Mouse (Mus musculus): ENCODE measurements around the gene Fbll1. TPM values are rescaled to one million over a fixed set of nuclear protein-coding genes. Genes with fewer than 3 reads are reported as not detected.

Fbll1 gene
- polyA plus RNA-seq, 1 experiment from 2014 or later = 0.62 TPM

- Histone ChIP-seq H3K9ac (ENCODE audit: low read length) (0 out of 2 replicates have a peak overlapping the region, but pooled peaks have one; percentile 35), H3K4me3 (ENCODE audit: low read depth, low read length) (peak overlapping the region; percentile 23), H3K9me3 (ENCODE audit: control insufficient read depth, low read length) (no peaks in the 10 kb centered on the region), H3K4me2 (replicated peaks; ENCODE audit: low read depth) (peak overlapping the region; percentile 43), H3K27me3 (ENCODE audit: control insufficient read depth, insufficient read depth, low read length) (no peaks in the 10 kb centered on the region), H3K36me3 (ENCODE audit: control insufficient read depth, insufficient read depth, low read length) (no peaks in the 10 kb centered on the region), H3K4me1 (replicated peaks; ENCODE audit: control insufficient read depth, insufficient read depth) (no peaks in the 10 kb centered on the region), H3K27ac (replicated peaks) (no peak overlapping the region)
- ATAC-seq (ENCODE audit: low FRiP score, low TSS enrichment) (peak; percentile 90), DNase-seq (ENCODE audit: low spot score) (peak; percentile 92)
- TF ChIP-seq EP300 (optimal IDR thresholded peaks at IDR 0.05) (no peak), CTCF (IDR thresholded peaks at IDR 0.05; ENCODE audit: low read depth) (no peak)
- WGBS = 18% methylated on average over 28 of the region's 28 CpGs
Measured at GRCm38 (mm10) chr11:35838345-35839338, 40.0 kb upstream of the Fbll1 start.

DNA sequence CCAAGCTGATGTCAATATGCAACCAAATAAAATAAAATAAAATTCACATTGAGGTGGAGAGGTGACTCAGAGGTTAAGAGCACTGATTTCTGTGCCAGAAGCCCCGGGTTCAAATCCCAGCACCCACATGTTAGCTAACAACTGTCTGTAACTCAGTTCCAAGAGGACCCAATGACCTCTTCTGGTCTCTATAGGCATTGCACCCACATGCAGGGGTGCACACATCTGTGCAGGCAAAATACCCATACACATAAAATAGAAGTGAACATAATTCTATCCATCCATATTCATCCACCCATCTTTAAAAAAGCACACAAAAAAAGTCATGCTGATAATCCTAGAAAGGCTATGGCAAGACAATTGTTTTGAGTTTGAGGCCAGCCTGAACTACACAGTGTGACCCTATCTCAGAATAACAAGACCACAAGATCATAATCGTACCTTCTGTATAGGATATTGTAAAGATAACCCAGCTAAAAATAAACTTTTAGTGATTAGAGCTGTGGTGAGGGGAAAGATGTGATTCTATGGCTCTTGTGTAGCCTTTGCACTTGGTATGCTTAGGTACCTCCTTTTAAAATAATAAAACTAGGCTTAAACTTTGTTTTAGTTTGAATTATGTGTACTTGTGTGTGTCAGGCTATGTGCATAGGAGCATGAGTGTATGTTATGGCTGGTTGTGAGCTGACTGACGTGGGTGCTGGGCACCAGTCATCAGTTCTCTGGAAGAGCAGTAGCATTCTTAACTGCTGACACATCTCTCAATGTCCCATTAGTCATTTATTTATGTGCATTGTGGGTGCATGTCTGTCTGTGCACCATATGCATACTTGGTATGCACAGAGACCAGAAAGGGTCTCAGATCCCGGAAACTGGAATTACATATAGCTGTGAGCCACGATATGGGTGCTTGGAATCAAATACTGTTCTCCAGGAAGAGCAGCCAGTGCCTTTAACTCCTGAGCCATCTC, 38.8 kb upstream of the Fbll1 start:
- Histone ChIP-seq H3K9ac (ENCODE audit: low read length) (peak overlapping the region; percentile 18; the same call in 1 of the 2 replicates), H3K9me3 (ENCODE audit: control insufficient read depth, low read length) (no peaks in the 10 kb centered on the region), H3K36me3 (ENCODE audit: control insufficient read depth, insufficient read depth, low read length) (no peaks in the 10 kb centered on the region), H3K4me2 (replicated peaks; ENCODE audit: low read depth) (peak overlapping the region; percentile 43; the same call in 1 of the 2 replicates), H3K27ac (replicated peaks) (0 out of 2 replicates have a peak overlapping the region, but pooled peaks have one; percentile 36), H3K4me3 (ENCODE audit: low read depth, low read length) (0 out of 2 replicates have a peak overlapping the region, but pooled peaks have one; percentile 23), H3K4me1 (replicated peaks; ENCODE audit: control insufficient read depth, insufficient read depth) (no peaks in the 10 kb centered on the region), H3K27me3 (ENCODE audit: control insufficient read depth, insufficient read depth, low read length) (no peaks in the 10 kb centered on the region)
- WGBS = 78% methylated on average over 5 of the region's 5 CpGs
- no peak for DNase-seq (ENCODE audit: low spot score)
- no peak for ATAC-seq (ENCODE audit: low FRiP score, low TSS enrichment)
- TF ChIP-seq CTCF (IDR thresholded peaks at IDR 0.05; ENCODE audit: low read depth) (no peak), EP300 (optimal IDR thresholded peaks at IDR 0.05) (no peak)

- peak within 1 kb of the TSS; percentile 92 for H3K9ac ChIP-seq (ENCODE audit: low read length)
- peak within 1 kb of the TSS; percentile 92 for H3K4me3 ChIP-seq (ENCODE audit: low read depth, low read length)
- no peaks in the 10 kb centered on the region for H3K4me1 ChIP-seq (replicated peaks; ENCODE audit: control insufficient read depth, insufficient read depth)
- peak within 1 kb of the TSS; percentile 81 for H3K27ac ChIP-seq (replicated peaks)
- under 1% methylated on average over 42 of the region's 46 CpGs for WGBS
- no peaks in the 10 kb centered on the region for H3K9me3 ChIP-seq (ENCODE audit: control insufficient read depth, low read length)
- H3K36me3 ChIP-seq (ENCODE audit: control insufficient read depth, insufficient read depth, low read length) = peaks cover 7% of the 10 kb centered on the region
- H3K4me2 ChIP-seq (replicated peaks; ENCODE audit: low read depth) = peak within 1 kb of the TSS; percentile 63
- TF ChIP-seq CTCF (IDR thresholded peaks at IDR 0.05; ENCODE audit: low read depth) (peak; percentile 94), EP300 (optimal IDR thresholded peaks at IDR 0.05) (no peak)
- no peaks in the 10 kb centered on the region for H3K27me3 ChIP-seq (ENCODE audit: control insufficient read depth, insufficient read depth, low read length)
- ATAC-seq (ENCODE audit: low FRiP score, low TSS enrichment) (peak; percentile 83), DNase-seq (ENCODE audit: low spot score) (peak; percentile 94)
Measured at GRCm38 (mm10) chr11:35834022-35834760, 35.5 kb upstream of the Fbll1 start, which contains the start of gene Rars. TSS of gene Rars (minus strand) at chr11:35834506.

- no peak for TF ChIP-seq EP300 (optimal IDR thresholded peaks at IDR 0.05)
- TF ChIP-seq CTCF (IDR thresholded peaks at IDR 0.05; ENCODE audit: low read depth) = no peak
- no peak for DNase-seq (ENCODE audit: low spot score)
- H3K27ac ChIP-seq (replicated peaks) = no peak overlapping the region
- peak overlapping the region; percentile 92 for H3K4me3 ChIP-seq (ENCODE audit: low read depth, low read length)
- WGBS = 78% methylated on average over 6 of the region's 6 CpGs
- H3K27me3 ChIP-seq (ENCODE audit: control insufficient read depth, insufficient read depth, low read length) = no peaks in the 10 kb centered on the region
- no peaks in the 10 kb centered on the region for H3K9me3 ChIP-seq (ENCODE audit: control insufficient read depth, low read length)
- no peak overlapping the region for H3K9ac ChIP-seq (ENCODE audit: low read length)
- ATAC-seq (ENCODE audit: low FRiP score, low TSS enrichment) = no peak
- peak overlapping the region; percentile 63 for H3K4me2 ChIP-seq (replicated peaks; ENCODE audit: low read depth)
- H3K36me3 ChIP-seq (ENCODE audit: control insufficient read depth, insufficient read depth, low read length) = peaks cover 11% of the 10 kb centered on the region
- H3K4me1 ChIP-seq (replicated peaks; ENCODE audit: control insufficient read depth, insufficient read depth) = no peaks in the 10 kb centered on the region
Measured at GRCm38 (mm10) chr11:35833270-35833669, 34.6 kb upstream of the Fbll1 start.

DNA sequence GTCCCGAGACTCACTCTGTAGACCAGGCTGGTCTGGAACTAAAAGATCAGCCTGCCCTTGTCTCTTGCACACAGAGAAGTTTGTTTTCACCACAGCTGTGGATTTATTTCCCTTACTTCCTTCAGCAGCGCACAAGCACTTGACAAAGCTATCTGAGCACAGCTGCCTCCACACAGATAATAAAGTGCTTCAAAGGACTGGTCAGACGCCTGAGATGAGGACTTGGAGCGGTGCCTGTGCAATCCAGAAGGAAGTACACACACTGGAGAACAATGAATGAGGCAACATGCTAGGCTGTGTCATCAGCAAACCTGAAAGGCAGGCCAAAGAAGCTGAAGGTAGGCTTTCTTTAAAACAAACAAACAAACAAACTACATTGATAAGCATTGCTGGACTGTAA, 33.5 kb upstream of the Fbll1 start:
- Histone ChIP-seq H3K27ac (replicated peaks) (no peak overlapping the region), H3K36me3 (ENCODE audit: control insufficient read depth, insufficient read depth, low read length) (peaks cover 19% of the 10 kb centered on the region), H3K9me3 (ENCODE audit: control insufficient read depth, low read length) (no peaks in the 10 kb centered on the region), H3K4me1 (replicated peaks; ENCODE audit: control insufficient read depth, insufficient read depth) (no peaks in the 10 kb centered on the region), H3K4me2 (replicated peaks; ENCODE audit: low read depth) (no peak overlapping the region), H3K4me3 (ENCODE audit: low read depth, low read length) (no peak overlapping the region), H3K9ac (ENCODE audit: low read length) (no peak overlapping the region), H3K27me3 (ENCODE audit: control insufficient read depth, insufficient read depth, low read length) (no peaks in the 10 kb centered on the region)
- 64% methylated on average over 4 of the region's 4 CpGs for WGBS
- peak; percentile 47 for DNase-seq (ENCODE audit: low spot score)
- peak; percentile 83 for ATAC-seq (ENCODE audit: low FRiP score, low TSS enrichment)
- TF ChIP-seq EP300 (optimal IDR thresholded peaks at IDR 0.05) (no peak), CTCF (IDR thresholded peaks at IDR 0.05; ENCODE audit: low read depth) (no peak)

Measured in stomach, postnatal 0 days (tissue).